Mouse (Mus musculus) ES-E14 (cell line): ENCODE data around the gene Hcn2.

Experiments used
- CHD2 ChIP-seq: IDR thresholded peaks from 2 replicates; pipeline ENCODE4 v1.6.1; 2014; ENCODE audit warnings: mild to moderate bottlenecking, low read depth, low read length, inconsistent platforms
- HCFC1 ChIP-seq: IDR thresholded peaks from 2 replicates; pipeline ENCODE4 v1.6.1; 2012; ENCODE audit warnings: low read length, inconsistent platforms, borderline replicate concordance; ENCODE audit not compliant: insufficient read depth
- ZC3H11A ChIP-seq: IDR thresholded peaks from 2 replicates; pipeline ENCODE4 v1.6.1; 2012; ENCODE audit warnings: low read depth, mild to moderate bottlenecking, inconsistent platforms, low read length, borderline replicate concordance

DNA sequence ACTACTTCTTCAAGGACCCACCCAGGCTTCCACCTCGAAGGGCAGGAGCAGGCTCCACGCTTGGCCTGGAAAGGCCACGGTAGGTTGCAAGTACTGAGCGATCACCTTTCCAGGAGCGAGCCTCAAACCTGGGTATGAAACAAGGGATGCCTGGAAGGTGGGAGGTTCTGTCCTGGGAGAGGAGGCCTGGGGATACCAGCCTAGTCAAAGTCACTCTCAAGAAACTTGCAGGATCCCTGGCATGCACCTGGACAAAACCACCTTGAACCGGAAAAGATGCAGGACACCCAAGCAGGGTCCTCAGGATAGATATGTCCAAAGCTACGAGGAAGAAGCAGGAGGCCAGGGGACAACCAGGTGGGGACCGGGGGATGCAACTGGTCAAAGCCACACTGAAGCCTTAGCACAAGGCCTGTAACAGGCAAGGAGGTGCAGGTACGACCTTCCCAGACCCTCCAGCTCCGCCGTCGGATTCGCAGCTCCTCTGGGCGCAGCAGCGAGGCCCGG is 49.6 kb downstream of the Hcn2 start:
- TF ChIP-seq ZC3H11A (no peak), CHD2 (no peak), HCFC1 (no peak)
